Mouse (Mus musculus) hindbrain, embryonic 11.5 days (tissue): ENCODE data around the gene Spo11. TPM values are rescaled to one million over a fixed set of nuclear protein-coding genes. Genes with fewer than 3 reads are reported as not detected.

Source experiments
- ATAC-seq: fragments of 200-750 bp; cut with Nextera tagmentation; 2 replicates; pipeline ENCODE4 v1.8.0; 2017; ENCODE audit warnings: mild to moderate bottlenecking, moderate TSS enrichment, moderate library complexity; ENCODE audit not compliant: low FRiP score
- DNase-seq: peaks from one replicate; pipeline ENCODE4 v3.0.0-alpha.2; 2015; ENCODE audit warnings: low spot score
- H3K27ac ChIP-seq: fragments of 300-500 bp; sonication (generic); 2 replicates; pipeline ENCODE4 v1.5.1; 2014; ENCODE audit warnings: mild to moderate bottlenecking, low read depth, low read length
- H3K27me3 ChIP-seq: fragments of 300-500 bp; sonication (generic); 2 replicates; pipeline ENCODE4 v1.6.1; 2014; ENCODE audit warnings: mild to moderate bottlenecking, low read length, moderate library complexity, mixed read lengths; ENCODE audit not compliant: control insufficient read depth, insufficient read depth
- H3K36me3 ChIP-seq: fragments of 300-500 bp; sonication (generic); 2 replicates; pipeline ENCODE4 v1.6.1; 2014; ENCODE audit warnings: mild to moderate bottlenecking, low read length, moderate library complexity, mixed read lengths; ENCODE audit not compliant: control insufficient read depth, insufficient read depth
- H3K4me1 ChIP-seq: fragments of 300-500 bp; sonication (generic); replicated peaks from 2 replicates; pipeline ENCODE4 v1.6.1; 2014; ENCODE audit warnings: low read length, mixed read lengths; ENCODE audit not compliant: control insufficient read depth, insufficient read depth
- H3K4me2 ChIP-seq: fragments of 300-500 bp; sonication (generic); replicated peaks from 2 replicates; pipeline ENCODE4 v1.6.1; 2014; ENCODE audit warnings: mild to moderate bottlenecking, low read depth, low read length
- H3K4me3 ChIP-seq: fragments of 300-500 bp; sonication (generic); 2 replicates; pipeline ENCODE4 v1.5.1; 2014; ENCODE audit warnings: low read depth, low read length
- H3K9ac ChIP-seq: fragments of 300-500 bp; sonication (generic); 2 replicates; pipeline ENCODE4 v1.6.1; 2014; ENCODE audit warnings: low read depth, low read length
- H3K9me3 ChIP-seq: fragments of 300-500 bp; sonication (generic); 2 replicates; pipeline ENCODE4 v1.6.1; 2016; ENCODE audit warnings: low read length; ENCODE audit not compliant: control insufficient read depth
- WGBS: fragments of 180-500 bp; shearing (Covaris S2); extraction: QIAGEN DNeasy Blood & Tissue Kit; methylation state at CpG from one replicate; pipeline ENCODE4 v1.1.7; 2014; 5-methylcytosine and 5-hydroxymethylcytosine counted together
- polyA plus RNA-seq: library from polyadenylated mRNA; unstranded; fragments of >200 nt; fragmentation: Nextera tagmentation; extraction: Ambion mirVana; gene quantifications from 2 replicates; pipeline ENCODE4 v1.2.1, GENCODE M21; 2014

Gene Spo11
- polyA plus RNA-seq, 1 experiment from 2014 or later = 0.74 TPM

DNA sequence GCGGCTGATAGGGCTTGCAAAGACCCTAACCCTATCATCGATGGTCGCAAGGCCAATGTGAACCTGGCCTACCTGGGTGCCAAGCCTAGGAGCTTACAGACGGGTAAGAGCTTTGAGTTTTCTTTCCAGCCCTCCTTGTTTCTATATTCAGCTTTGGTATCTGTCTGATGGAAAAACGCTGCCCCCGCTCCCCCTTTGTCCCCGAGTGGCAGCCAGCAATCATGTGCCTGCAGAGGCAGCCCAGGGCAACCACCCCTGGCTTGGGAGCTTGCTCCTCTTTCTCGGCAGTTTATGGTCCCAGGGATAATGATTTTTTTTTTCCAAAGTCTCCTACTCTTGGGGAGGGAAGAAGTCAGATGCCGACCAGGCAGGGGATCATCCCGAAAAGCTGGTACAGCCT is 45.3 kb downstream of the Spo11 start:
- Histone ChIP-seq H3K4me1 (peaks cover 24% of the 10 kb centered on the region), H3K9me3 (no peaks in the 10 kb centered on the region), H3K36me3 (no peaks in the 10 kb centered on the region), H3K9ac (peak overlapping the region; percentile 79), H3K4me3 (peak overlapping the region; percentile 89), H3K27me3 (peaks cover 19% of the 10 kb centered on the region), H3K4me2 (peak overlapping the region; percentile 93), H3K27ac (no peak overlapping the region)
- WGBS = 26% methylated on average over 10 of the region's 10 CpGs
- ATAC-seq (no peak), DNase-seq (no peak)

GRCm38 (mm10) chr2:173023371-173023851 is 45.9 kb downstream of the Spo11 start:
- ATAC-seq = no peak
- DNase-seq = no peak
- H3K9ac ChIP-seq = peak overlapping the region; percentile 79; the same call in 1 of the 2 replicates
- no peak overlapping the region for H3K27ac ChIP-seq
- no peaks in the 10 kb centered on the region for H3K36me3 ChIP-seq
- H3K27me3 ChIP-seq = peaks cover 19% of the 10 kb centered on the region
- no peaks in the 10 kb centered on the region for H3K9me3 ChIP-seq
- 83% methylated on average over 7 of the region's 7 CpGs for WGBS
- H3K4me2 ChIP-seq = peak overlapping the region; percentile 93
- H3K4me3 ChIP-seq = peak overlapping the region; percentile 89
- H3K4me1 ChIP-seq = peaks cover 24% of the 10 kb centered on the region

GRCm38 (mm10) chr2:173023966-173024365 is 46.5 kb downstream of the Spo11 start:
- ATAC-seq (no peak), DNase-seq (no peak)
- Histone ChIP-seq H3K9me3 (no peaks in the 10 kb centered on the region), H3K4me2 (peak overlapping the region; percentile 15; the same call in 1 of the 2 replicates), H3K9ac (no peak overlapping the region), H3K4me1 (peaks cover 24% of the 10 kb centered on the region), H3K36me3 (no peaks in the 10 kb centered on the region), H3K27ac (no peak overlapping the region), H3K4me3 (no peak overlapping the region), H3K27me3 (peaks cover 15% of the 10 kb centered on the region)
- 74% methylated on average over 4 of the region's 4 CpGs for WGBS

GRCm38 (mm10) chr2:173024392-173024791 is 46.9 kb downstream of the Spo11 start:
- no peak for ATAC-seq
- WGBS = 61% methylated on average over 8 of the region's 8 CpGs
- Histone ChIP-seq H3K9me3 (no peaks in the 10 kb centered on the region), H3K27me3 (peaks cover 13% of the 10 kb centered on the region), H3K4me3 (no peak overlapping the region), H3K27ac (no peak overlapping the region), H3K4me1 (peaks cover 24% of the 10 kb centered on the region), H3K4me2 (peak overlapping the region; percentile 15; the same call in 1 of the 2 replicates), H3K9ac (no peak overlapping the region; the same call in 1 of the 2 replicates), H3K36me3 (no peaks in the 10 kb centered on the region)
- no peak for DNase-seq

GRCm38 (mm10) chr2:173024938-173025337 is 47.4 kb downstream of the Spo11 start:
- H3K9me3 ChIP-seq = no peaks in the 10 kb centered on the region
- 25% methylated on average over 4 of the region's 4 CpGs for WGBS
- H3K36me3 ChIP-seq = no peaks in the 10 kb centered on the region
- no peak for ATAC-seq
- DNase-seq = peak; percentile 37
- no peak overlapping the region for H3K9ac ChIP-seq
- peak overlapping the region; percentile 33; the same call in 1 of the 2 replicates for H3K27ac ChIP-seq
- peaks cover 21% of the 10 kb centered on the region for H3K4me1 ChIP-seq
- H3K4me2 ChIP-seq = 0 out of 2 replicates have a peak overlapping the region, but pooled peaks have one; percentile 6
- H3K27me3 ChIP-seq = peaks cover 11% of the 10 kb centered on the region
- H3K4me3 ChIP-seq = no peak overlapping the region

DNA sequence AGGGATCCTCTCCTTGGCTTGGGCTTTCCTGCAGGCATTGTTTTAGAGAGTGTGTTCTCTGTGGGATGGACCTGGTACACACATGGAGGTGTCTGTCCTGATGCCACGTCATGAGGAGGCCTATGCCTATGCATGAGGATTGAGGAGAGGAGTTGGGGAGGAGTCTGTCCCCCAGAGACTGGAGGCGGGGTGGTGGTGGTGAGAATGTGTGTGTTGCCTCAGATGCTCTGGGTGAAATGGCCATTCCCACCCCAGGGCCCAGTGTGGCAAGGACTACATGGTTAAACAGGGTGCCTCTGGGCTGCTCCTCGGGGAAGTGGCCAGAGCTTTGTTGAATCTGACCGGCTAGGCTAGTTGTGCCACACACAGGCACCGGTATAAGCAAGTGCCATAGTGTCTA is 48.8 kb downstream of the Spo11 start:
- Histone ChIP-seq H3K4me3 (no peak overlapping the region), H3K4me1 (peaks cover 18% of the 10 kb centered on the region), H3K9me3 (no peaks in the 10 kb centered on the region), H3K4me2 (no peak overlapping the region), H3K9ac (no peak overlapping the region), H3K27me3 (peaks cover under 1% of the 10 kb centered on the region; the same call in 1 of the 2 replicates), H3K27ac (no peak overlapping the region), H3K36me3 (no peaks in the 10 kb centered on the region)
- no peak for ATAC-seq
- WGBS = 84% methylated on average over 5 of the region's 5 CpGs
- DNase-seq = no peak

DNA sequence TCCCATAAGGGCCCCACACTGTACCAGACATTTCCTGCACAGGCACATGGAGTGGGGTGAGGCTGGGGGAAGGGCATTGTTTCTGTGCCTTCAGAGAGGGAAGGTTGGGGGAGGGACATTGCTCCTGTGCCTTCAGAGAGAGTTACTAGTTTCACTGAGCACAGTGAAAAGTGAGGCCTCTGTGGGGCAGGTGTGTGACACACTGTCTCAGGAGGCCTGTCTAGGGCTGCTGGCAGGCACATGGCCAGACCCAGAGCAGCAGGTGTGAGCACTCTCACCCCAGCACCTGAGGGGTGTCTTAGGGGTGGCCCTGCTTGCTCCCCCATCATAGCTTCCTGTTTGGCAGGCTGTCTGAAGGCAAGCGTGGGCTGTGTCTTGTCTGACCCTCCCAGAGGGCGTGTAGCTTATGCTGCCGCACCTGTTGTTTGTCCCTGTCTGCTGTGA is 49.2 kb downstream of the Spo11 start:
- H3K9ac ChIP-seq = no peak overlapping the region
- H3K4me3 ChIP-seq = no peak overlapping the region
- no peak overlapping the region for H3K4me2 ChIP-seq
- no peak for DNase-seq
- H3K27me3 ChIP-seq = no peaks in the 10 kb centered on the region
- no peak for ATAC-seq
- no peaks in the 10 kb centered on the region for H3K9me3 ChIP-seq
- no peak overlapping the region for H3K27ac ChIP-seq
- 84% methylated on average over 3 of the region's 3 CpGs for WGBS
- H3K4me1 ChIP-seq = peaks cover 18% of the 10 kb centered on the region
- no peaks in the 10 kb centered on the region for H3K36me3 ChIP-seq

DNA sequence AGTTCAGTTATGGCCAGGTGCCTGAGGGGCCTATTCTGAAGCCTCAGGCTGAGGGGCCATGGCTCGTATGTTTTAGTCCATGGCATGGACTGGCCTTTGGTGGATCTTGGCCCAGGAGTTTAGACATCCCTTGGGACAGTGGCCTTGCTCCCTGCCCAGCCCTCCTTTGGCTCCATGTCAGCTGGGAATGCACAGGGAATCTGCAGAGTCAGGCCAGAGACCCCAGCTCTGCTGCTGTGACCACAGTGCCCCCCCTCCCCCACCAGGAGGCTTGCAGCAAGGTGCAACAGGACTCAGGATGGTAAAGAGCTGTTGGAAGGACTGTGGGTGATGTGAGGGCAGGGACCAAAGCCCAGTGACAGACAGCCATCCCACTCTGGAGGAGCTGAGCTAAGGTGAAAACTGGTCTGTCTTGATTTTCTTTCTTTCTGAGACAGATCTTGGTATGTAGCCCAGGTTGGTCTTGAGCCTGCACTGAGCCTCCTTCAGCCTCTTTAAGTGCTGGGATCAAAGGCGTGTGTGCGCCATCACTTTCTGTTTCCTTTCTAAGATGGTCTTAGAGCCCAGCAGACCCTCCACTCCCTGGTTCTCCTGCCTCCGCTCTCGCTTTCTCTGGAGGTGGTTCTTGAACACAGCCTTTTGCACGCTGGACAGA is 49.8 kb downstream of the Spo11 start:
- Histone ChIP-seq H3K4me3 (no peak overlapping the region), H3K9ac (no peak overlapping the region), H3K4me1 (peaks cover 18% of the 10 kb centered on the region), H3K36me3 (no peaks in the 10 kb centered on the region), H3K9me3 (no peaks in the 10 kb centered on the region), H3K4me2 (no peak overlapping the region), H3K27ac (no peak overlapping the region), H3K27me3 (no peaks in the 10 kb centered on the region)
- ATAC-seq = no peak
- 92% methylated on average over 6 of the region's 6 CpGs for WGBS
- DNase-seq = no peak
